Mouse (Mus musculus) frontal cortex, postnatal 14 days (tissue): ENCODE measurements around the gene Elf4.

ENCODE experiments used
- DNase-seq, 2 experiments: peaks; one replicate each; pipeline ENCODE4 v3.0.0; 2022; ENCODE audit warnings: low spot score in 2 of 2

Elf4 gene

DNA sequence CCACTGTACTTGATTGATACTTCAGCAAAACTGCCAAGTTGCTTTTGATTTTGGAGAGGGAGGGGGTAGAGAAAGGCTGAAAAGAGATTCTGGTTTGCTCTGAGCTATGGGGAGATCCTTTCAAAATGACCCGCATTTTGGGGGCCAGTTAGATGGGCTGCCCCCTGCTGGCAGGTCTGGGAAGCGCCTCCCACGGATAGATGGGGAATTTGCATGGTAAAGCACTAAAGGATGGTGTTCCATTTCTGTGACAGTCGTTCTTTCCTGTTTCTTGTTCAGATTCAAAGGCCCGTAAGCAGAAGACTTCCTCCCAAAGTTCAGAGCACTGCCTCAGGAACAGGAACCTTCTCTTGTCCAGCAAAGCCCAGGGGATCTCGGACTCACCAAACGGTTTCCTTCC lies 79.3 kb downstream of the Elf4 start:
- peak in 1 of 2 experiments; percentile 17 for DNase-seq

DNA sequence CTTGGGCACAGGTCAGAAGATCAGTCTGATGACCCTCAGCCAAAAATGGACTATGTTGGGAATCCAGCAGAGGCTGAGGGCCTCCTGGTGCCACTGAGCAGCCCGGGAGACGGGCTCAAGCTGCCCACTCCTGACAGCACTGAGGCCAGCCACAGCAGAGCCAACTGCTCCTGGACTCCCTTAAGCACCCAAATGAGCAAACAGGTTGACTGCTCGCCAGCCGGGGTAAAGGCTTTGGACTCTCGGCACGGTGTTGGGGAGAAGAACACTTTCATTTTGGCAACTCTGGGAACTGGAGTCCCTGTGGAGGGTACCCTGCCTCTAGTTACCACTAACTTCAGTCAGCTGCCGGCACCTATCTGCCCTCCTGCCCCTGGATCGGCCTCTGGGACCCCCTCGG lies 95.1 kb downstream of the Elf4 start:
- no peak for DNase-seq

DNA sequence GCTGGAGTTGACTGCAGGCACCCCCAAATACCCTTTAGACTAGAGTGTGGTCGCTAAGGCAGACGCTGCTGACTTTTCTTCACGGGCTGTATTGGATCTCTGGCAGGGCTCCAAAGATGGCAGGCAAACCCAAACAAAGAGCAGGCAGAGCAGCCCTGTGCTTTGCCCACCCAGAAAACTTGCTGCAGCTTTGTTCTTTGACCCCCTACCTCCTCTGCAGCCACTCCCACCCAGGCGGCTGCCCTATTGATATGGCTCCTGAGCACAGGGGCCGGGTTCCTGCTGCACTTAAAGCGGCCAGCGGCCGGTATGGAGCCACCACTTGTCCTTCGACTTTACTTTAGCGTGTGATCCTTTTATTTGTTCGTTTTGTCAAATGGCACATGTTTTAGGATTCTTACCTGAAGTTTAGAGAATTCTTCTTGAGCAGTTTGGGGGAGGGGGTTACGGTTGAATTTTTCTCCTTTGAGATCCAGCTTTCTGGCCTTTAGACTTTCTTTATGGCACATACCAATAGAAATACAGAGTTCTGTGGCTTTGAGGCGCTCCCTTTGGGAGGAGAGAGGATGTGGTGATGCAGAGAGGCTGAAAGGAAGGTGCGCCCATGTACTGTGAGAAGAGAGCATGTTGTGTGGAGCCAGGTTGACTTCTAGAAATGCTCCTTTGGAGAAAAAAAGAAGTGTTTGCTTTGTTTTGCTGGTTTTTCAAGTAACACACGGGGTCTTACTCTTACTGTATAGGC lies 96.9 kb downstream of the Elf4 start:
- DNase-seq: no peak
